Mouse (Mus musculus): ENCODE results near the gene Hebp1. TPM values are rescaled to one million over a fixed set of nuclear protein-coding genes. Genes with fewer than 3 reads are reported as not detected.

The Hebp1 gene
- total and polyA plus RNA-seq, 2 experiments from 2014 or later, result 10.9 to 35.5 TPM

DNA sequence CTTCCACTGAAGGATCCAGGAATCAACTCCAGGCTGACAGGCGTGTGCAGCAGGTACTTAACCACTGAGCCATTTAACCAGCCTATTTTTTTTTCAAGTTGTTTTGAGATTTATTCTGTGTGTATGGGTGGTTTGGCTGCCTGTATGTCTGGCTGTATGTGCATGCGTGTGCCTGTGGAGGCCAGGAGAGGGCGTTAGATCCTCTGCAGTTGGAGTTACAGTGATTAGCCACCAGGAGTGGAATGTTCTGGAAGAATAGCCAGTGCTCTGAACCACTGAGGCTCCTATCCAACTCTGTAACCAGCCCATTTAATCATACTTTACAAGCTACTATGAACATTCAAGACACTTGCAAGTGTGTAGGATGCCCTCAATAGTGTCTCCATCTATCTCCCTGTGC, 38.8 kb upstream of the Hebp1 start:
- WGBS, result 86% methylated on average over 3 of the region's 3 CpGs
- peaks cover 19% of the 10 kb centered on the region for H3K36me3 ChIP-seq (replicated peaks; ENCODE audit: control insufficient read depth, insufficient read depth, low read length)
- no peak overlapping the region for H3K27ac ChIP-seq (ENCODE audit: low read depth)
- H3K9me3 ChIP-seq (replicated peaks; ENCODE audit: control insufficient read depth, low read length), result no peaks in the 10 kb centered on the region
- H3K9ac ChIP-seq (replicated peaks; ENCODE audit: low read depth, low read length), result no peak overlapping the region
- no peak for ATAC-seq (ENCODE audit: insufficient read depth, low read depth)
- H3K27me3 ChIP-seq (ENCODE audit: control insufficient read depth, insufficient read depth, low read length), result no peaks in the 10 kb centered on the region
- no peak for DNase-seq (ENCODE audit: low spot score)
- no peak overlapping the region for H3K4me3 ChIP-seq (ENCODE audit: low read depth, low read length)
- no peak for TF ChIP-seq CTCF (IDR thresholded peaks at IDR 0.05; ENCODE audit: low read depth)
- no peak for TF ChIP-seq EP300 (IDR thresholded peaks at IDR 0.05; ENCODE audit: low read depth)
- no peak overlapping the region for H3K4me2 ChIP-seq (ENCODE audit: low read depth, low read length)
- 0 out of 2 replicates have a peak, but pooled peaks cover 8% of the 10 kb centered on the region for H3K4me1 ChIP-seq (ENCODE audit: control insufficient read depth, insufficient read depth)

- ATAC-seq (ENCODE audit: insufficient read depth, low read depth), result no peak
- no peaks in the 10 kb centered on the region for H3K9me3 ChIP-seq (replicated peaks; ENCODE audit: control insufficient read depth, low read length)
- 0 out of 2 replicates have a peak, but pooled peaks cover 8% of the 10 kb centered on the region for H3K4me1 ChIP-seq (ENCODE audit: control insufficient read depth, insufficient read depth)
- H3K27me3 ChIP-seq (ENCODE audit: control insufficient read depth, insufficient read depth, low read length), result no peaks in the 10 kb centered on the region
- 78% methylated on average over 3 of the region's 3 CpGs for WGBS
- DNase-seq (ENCODE audit: low spot score), result no peak
- no peak overlapping the region for H3K4me2 ChIP-seq (ENCODE audit: low read depth, low read length)
- no peak for TF ChIP-seq EP300 (IDR thresholded peaks at IDR 0.05; ENCODE audit: low read depth)
- no peak for TF ChIP-seq CTCF (IDR thresholded peaks at IDR 0.05; ENCODE audit: low read depth)
- H3K4me3 ChIP-seq (ENCODE audit: low read depth, low read length), result no peak overlapping the region
- H3K36me3 ChIP-seq (replicated peaks; ENCODE audit: control insufficient read depth, insufficient read depth, low read length), result peaks cover 20% of the 10 kb centered on the region
- no peak overlapping the region for H3K27ac ChIP-seq (ENCODE audit: low read depth)
- H3K9ac ChIP-seq (replicated peaks; ENCODE audit: low read depth, low read length), result no peak overlapping the region
These were observed 37.9 kb upstream of the Hebp1 start for GRCm38 (mm10) chr6:135235742-135236141.

DNA sequence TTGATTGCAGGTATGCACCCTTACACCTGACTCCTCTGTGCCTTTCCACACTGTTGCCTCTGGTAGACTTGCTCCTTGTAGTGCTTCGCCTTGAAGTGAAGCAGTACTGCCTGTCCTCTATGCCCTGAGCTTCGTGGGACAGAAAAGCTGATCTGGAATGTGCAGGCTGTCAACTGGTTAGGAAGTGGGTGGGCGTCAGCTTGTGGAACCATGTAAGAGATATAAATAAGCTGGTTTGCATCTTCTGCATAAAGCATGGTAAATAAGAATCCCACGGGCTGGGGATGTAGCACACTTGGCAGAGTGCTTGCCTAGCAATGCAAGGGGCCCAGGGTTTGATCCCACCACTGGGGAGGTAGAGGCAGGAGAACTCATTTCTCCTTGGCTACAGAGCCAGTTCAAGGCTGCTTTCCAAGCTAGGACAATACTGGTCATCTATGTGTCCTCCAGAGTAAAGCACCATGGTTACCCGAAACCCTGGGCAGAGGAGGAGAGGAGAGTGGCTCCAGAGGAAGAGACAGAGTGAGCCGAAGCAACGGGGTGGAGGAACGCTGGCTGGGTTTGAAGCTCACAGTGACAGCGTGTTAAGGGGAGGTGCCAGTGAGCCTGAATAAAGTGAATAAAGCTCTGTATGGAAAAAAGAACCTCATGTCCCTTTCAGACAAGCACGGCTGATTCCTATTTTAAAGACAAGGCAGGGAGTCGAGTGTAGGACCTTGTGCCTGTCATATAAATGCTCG, 34.8 kb upstream of the Hebp1 start:
- TF ChIP-seq CTCF (IDR thresholded peaks at IDR 0.05; ENCODE audit: low read depth) (no peak), EP300 (IDR thresholded peaks at IDR 0.05; ENCODE audit: low read depth) (no peak)
- Histone ChIP-seq H3K4me3 (ENCODE audit: low read depth, low read length) (no peak overlapping the region), H3K9me3 (replicated peaks; ENCODE audit: control insufficient read depth, low read length) (no peaks in the 10 kb centered on the region), H3K9ac (replicated peaks; ENCODE audit: low read depth, low read length) (no peak overlapping the region), H3K36me3 (replicated peaks; ENCODE audit: control insufficient read depth, insufficient read depth, low read length) (peaks cover 23% of the 10 kb centered on the region), H3K27ac (ENCODE audit: low read depth) (no peak overlapping the region), H3K4me1 (ENCODE audit: control insufficient read depth, insufficient read depth) (0 out of 2 replicates have a peak, but pooled peaks cover 8% of the 10 kb centered on the region), H3K27me3 (ENCODE audit: control insufficient read depth, insufficient read depth, low read length) (no peaks in the 10 kb centered on the region), H3K4me2 (ENCODE audit: low read depth, low read length) (no peak overlapping the region)
- no peak for DNase-seq (ENCODE audit: low spot score)
- ATAC-seq (ENCODE audit: insufficient read depth, low read depth), result no peak
- 67% methylated on average over 12 of the region's 12 CpGs for WGBS

DNA sequence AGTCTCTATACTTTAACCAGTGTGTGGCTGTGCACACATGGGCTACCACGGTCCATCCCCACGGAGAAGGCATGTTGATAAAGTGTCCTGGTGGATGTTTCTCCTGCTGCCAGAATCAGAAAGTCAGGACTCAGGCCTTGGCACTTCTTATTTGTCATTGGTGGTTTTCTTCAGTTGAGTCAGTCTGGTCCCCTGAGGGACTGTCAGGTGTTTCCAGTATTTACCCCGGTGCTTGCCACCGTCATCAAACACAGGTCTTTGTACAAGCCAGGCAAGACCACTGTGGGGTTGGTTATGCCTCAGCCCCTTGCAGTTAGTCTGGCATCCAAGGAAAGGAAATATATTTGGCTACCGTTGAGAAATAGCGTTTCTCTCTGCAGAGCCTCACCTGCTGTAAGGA, 32.8 kb upstream of the Hebp1 start:
- Histone ChIP-seq H3K36me3 (replicated peaks; ENCODE audit: control insufficient read depth, insufficient read depth, low read length) (peaks cover 31% of the 10 kb centered on the region), H3K27me3 (ENCODE audit: control insufficient read depth, insufficient read depth, low read length) (no peaks in the 10 kb centered on the region), H3K9ac (replicated peaks; ENCODE audit: low read depth, low read length) (no peak overlapping the region), H3K27ac (ENCODE audit: low read depth) (no peak overlapping the region), H3K4me3 (ENCODE audit: low read depth, low read length) (no peak overlapping the region), H3K4me2 (ENCODE audit: low read depth, low read length) (no peak overlapping the region), H3K9me3 (replicated peaks; ENCODE audit: control insufficient read depth, low read length) (no peaks in the 10 kb centered on the region), H3K4me1 (ENCODE audit: control insufficient read depth, insufficient read depth) (no peaks in the 10 kb centered on the region)
- DNase-seq (ENCODE audit: low spot score) (no peak), ATAC-seq (ENCODE audit: insufficient read depth, low read depth) (no peak)
- WGBS, result 88% methylated on average over 6 of the region's 6 CpGs
- TF ChIP-seq CTCF (IDR thresholded peaks at IDR 0.05; ENCODE audit: low read depth), result no peak

DNA sequence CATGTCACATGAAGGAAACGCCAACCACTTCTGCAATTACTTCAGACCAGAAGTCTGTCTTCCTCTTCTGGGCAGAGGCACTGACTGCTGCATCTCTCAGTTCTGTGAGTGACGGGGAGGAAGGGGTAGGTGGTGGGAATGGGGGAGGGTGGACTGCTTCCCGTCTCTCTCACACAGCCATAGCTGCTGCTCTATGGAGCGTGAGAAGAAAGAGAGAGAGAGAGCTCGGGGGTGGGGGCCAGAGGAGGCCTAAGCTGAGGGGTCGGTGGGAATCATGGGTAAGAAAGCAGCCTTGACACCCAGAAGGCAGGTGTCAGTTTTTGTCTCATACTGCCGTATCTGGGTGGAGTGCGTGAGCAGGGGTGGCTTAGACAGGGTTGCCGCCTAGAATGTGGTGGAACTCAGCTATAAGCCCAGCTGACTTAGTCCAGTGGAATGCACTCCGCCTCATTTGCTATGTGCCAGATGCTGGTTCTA, 30.7 kb upstream of the Hebp1 start:
- H3K4me1 ChIP-seq (ENCODE audit: control insufficient read depth, insufficient read depth), result no peaks in the 10 kb centered on the region
- WGBS, result 61% methylated on average over 10 of the region's 10 CpGs
- H3K36me3 ChIP-seq (replicated peaks; ENCODE audit: control insufficient read depth, insufficient read depth, low read length), result peaks cover 25% of the 10 kb centered on the region
- H3K9me3 ChIP-seq (replicated peaks; ENCODE audit: control insufficient read depth, low read length), result no peaks in the 10 kb centered on the region
- DNase-seq (ENCODE audit: low spot score), result no peak
- H3K27ac ChIP-seq (ENCODE audit: low read depth), result no peak overlapping the region
- TF ChIP-seq CTCF (IDR thresholded peaks at IDR 0.05; ENCODE audit: low read depth) (no peak), EP300 (IDR thresholded peaks at IDR 0.05; ENCODE audit: low read depth) (no peak)
- no peak overlapping the region for H3K4me3 ChIP-seq (ENCODE audit: low read depth, low read length)
- no peaks in the 10 kb centered on the region for H3K27me3 ChIP-seq (ENCODE audit: control insufficient read depth, insufficient read depth, low read length)
- no peak overlapping the region for H3K4me2 ChIP-seq (ENCODE audit: low read depth, low read length)
- no peak for ATAC-seq (ENCODE audit: insufficient read depth, low read depth)
- no peak overlapping the region for H3K9ac ChIP-seq (replicated peaks; ENCODE audit: low read depth, low read length)
